Mouse (Mus musculus) granulocyte monocyte progenitor cell, adult 5-6 weeks (primary cell): ENCODE results near the gene Adam19. TPM values are rescaled to one million over a fixed set of nuclear protein-coding genes. Genes with fewer than 3 reads are reported as not detected.

Experiments
- ATAC-seq: replicated peaks from 2 replicates; pipeline ENCODE4 v1.8.0; 2016; ENCODE audit warnings: mild to moderate bottlenecking, moderate TSS enrichment, inconsistent platforms; ENCODE audit not compliant: poor library complexity, severe bottlenecking
- total RNA-seq, 2 experiments: library from RNA; stranded (forward) in 1 of 2; stranded (reverse) in 1 of 2; fragments of 200-712, 200-1000 nt in 1 of 2; fragments of >200 nt in 1 of 2; fragmentation: Nextera tagmentation in 1 of 2; gene quantifications; 2 replicates each; pipeline ENCODE4 v1.2.3; 2014 to 2017

Gene Adam19
- total RNA-seq, 2 experiments from 2014 or later: 0.19 to 0.26 TPM

- no peak for ATAC-seq
Measured at GRCm38 (mm10) chr11:46184946-46185345, 129.2 kb downstream of the Adam19 start.

DNA sequence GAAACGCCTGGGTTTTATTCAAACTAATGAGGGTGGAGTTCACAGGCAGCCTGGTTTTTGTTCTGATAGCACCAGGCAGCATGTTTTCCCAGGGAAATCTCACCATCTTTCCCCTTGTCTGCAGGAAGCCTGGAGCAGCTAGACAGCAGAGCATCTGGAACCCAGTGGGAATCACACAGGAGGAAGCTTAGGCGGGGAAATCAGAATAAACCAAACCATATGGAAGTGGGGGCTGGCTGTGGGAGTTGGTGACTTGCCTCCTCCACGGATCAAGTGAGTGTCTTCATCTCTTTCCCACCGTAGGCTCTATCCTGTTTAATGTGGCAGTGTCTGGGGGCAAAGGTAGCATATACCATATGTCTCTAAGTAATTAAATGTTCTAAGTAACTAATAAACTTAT is 129.7 kb downstream of the Adam19 start:
- no peak for ATAC-seq

DNA sequence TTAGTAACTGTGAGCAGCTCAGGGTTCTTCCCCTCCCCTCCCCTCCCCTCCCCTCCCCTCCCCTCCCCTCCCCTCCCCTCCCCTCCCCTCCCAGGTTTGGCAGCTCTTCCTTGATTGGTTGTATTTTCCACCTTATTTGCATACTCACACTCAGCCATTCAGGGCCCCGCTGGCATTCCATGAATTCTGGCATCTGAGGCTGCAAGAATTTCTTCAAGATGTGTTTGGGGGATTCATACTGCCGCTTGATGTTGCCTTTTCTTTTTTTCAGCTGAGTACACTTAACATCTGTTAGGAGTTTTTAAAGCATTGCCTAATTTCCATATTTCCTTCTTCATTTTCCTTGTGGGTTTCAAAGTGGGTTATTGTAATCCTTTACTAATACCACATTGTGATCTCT is 132.5 kb downstream of the Adam19 start:
- no peak for ATAC-seq

GRCm38 (mm10) chr11:46194175-46194574 is 138.4 kb downstream of the Adam19 start:
- no peak for ATAC-seq

Other genes starting within 250 kb of the Adam19 start
- gene Clint1, start 203.9 kb upstream of the Adam19 start, total RNA-seq (2014; fragmentation: Nextera tagmentation): 113 and 131 TPM in 2 replicates
- gene Clint1, start 203.9 kb upstream of the Adam19 start, total RNA-seq (2017): 118 and 127 TPM in 2 replicates
- gene Lsm11, start 111.1 kb upstream of the Adam19 start, total RNA-seq (2014; fragmentation: Nextera tagmentation): 4.3 and 5.0 TPM in 2 replicates
- gene Lsm11, start 111.1 kb upstream of the Adam19 start, total RNA-seq (2017): 2.7 and 7.3 TPM in 2 replicates
- 10.7 and 16.1 TPM in 2 replicates for gene Thg1l, start 100.5 kb upstream of the Adam19 start, total RNA-seq (2014; fragmentation: Nextera tagmentation)
- 20.1 and 27.9 TPM in 2 replicates for gene Thg1l, start 100.5 kb upstream of the Adam19 start, total RNA-seq (2017)
- gene Sox30, start 75.7 kb upstream of the Adam19 start, total RNA-seq (2014; fragmentation: Nextera tagmentation): not detected in 2 replicates
- 0.65 TPM in 1 of 2 replicates, not detected in the other for gene Sox30, start 75.7 kb upstream of the Adam19 start, total RNA-seq (2017)
- gene Gm12166, start 3.7 kb upstream of the Adam19 start, total RNA-seq (2014; fragmentation: Nextera tagmentation): 9.0 and 11.9 TPM in 2 replicates
- 20.7 and 35.7 TPM in 2 replicates for gene Gm12166, start 3.7 kb upstream of the Adam19 start, total RNA-seq (2017)
- not detected in 2 replicates for gene Nipal4, start 110.5 kb downstream of the Adam19 start, total RNA-seq (2014; fragmentation: Nextera tagmentation)
- not detected in 2 replicates for gene Nipal4, start 110.5 kb downstream of the Adam19 start, total RNA-seq (2017)
- not detected in 2 replicates for gene Fndc9, start 179.5 kb downstream of the Adam19 start, total RNA-seq (2014; fragmentation: Nextera tagmentation)
- gene Fndc9, start 179.5 kb downstream of the Adam19 start, total RNA-seq (2017): not detected in 2 replicates